Mouse (Mus musculus): ENCODE data around the gene Zbtb11. TPM values are rescaled to one million over a fixed set of nuclear protein-coding genes. Genes with fewer than 3 reads are reported as not detected.

Zbtb11 gene
- polyA plus RNA-seq (2014; fragmentation: Illumina TruSeq; extraction: RNeasy Lipid Tissue Mini Kit (QIAGEN cat#74804); ENCODE audit: low read depth, low replicate concordance) = 13.7 TPM

DNA sequence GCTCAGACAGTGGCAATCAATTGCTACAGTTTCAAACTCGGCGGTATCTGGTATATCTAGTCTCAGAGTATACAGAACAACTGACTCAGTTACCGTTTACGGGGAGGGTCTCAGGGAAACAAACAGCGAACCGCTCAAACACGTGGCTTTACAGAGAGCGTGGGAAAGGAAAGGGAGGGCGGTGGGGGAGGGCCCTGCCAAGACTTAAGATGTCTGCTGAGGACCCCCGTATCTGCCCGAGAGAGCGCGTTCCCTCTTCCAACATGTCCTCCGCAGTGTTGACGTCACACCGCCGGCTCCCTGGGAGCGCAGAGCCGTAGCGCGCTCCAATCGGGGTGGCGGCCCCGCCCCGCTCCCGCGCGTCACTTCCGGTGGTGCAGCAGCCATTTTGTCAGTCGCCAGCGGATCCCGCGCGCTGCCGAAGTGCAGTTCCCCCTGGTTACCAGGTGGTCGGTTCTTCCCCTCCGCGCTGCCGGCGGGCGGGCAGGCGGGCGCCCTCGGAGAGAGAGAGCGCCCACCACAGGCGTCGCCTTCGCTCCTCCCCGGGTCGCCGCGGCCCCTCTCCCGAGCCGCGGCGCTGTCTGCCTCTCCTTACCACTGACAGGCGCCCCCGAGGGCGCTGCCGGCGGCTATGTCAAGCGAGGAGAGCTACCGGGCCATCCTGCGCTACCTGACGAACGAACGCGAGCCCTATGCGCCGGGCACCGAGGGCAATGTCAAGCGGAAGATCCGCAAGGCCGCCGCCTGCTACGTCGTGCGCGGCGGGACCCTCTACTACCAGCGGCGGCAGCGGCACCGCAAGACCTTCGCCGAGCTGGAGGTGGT lies at the start of gene Zbtb11:
Gene Zbtb11, plus strand, starts transcription at position 453 of the 825 bp plus-strand sequence.

DNA sequence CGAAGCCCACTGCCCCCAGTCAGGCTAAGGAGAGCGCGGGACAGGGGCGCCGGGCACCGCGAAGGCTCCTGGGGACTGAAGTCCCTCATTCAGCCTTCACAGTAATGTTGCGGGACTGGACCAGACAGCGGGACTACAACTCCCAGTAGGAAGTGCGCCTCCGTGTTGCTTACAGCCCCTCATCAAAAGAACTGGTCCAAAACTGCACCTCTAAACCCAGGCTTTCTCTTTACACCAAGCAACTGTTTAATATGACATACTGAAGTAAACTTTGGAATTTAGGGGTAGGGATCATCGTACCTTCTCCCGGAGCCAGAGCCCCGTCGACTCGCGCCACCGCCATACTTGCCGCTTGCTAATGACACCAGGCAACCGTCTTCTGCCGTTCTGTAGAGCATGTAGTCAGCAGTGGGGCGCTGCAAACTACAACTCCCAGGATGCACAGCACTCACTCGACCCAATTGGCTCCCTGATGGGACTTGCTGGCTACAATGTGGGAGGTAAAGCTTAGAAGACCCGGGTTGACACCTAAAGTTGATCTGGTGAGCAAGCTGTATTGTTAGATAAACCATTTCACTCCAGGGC lies 39.1 kb upstream of the Zbtb11 start, which contains the start of gene Cep97:
Gene Cep97, minus strand, starts transcription at position 403 of the 585 bp plus-strand sequence.

DNA sequence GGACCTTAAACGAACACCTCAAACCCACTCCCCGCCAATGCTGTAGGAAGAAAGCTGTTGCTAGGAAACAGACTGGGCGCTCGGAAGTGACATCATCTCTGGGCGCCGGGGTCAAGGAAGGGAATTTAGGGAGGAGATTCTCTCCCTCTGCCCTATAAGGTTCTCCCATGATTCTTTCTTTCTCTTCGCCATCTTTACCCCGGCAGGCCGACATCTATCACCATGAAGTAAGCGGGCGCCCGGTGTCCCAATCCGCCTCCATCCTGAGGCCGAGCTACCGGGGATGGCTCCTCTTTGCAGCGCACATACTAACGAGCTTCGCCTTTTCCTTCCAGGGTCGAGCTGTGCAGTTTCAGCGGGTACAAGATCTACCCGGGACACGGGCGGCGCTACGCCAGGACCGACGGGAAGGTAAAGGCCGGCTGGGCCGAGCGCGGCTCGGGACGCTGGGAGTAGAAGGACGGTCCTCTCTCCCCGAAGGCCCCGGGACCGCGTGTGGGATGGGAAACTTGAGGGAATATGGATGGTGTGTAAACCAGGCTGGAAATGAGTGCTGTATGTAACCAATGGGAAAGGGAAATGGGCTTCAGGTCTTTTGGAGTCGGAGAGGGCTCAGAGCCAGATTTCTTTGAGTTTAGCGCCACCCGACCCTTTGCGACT lies 7.3 kb upstream of the Zbtb11 start, which contains the start of gene Rpl24:
Gene Rpl24, plus strand, starts transcription at position 64 of the 660 bp plus-strand sequence.

DNA sequence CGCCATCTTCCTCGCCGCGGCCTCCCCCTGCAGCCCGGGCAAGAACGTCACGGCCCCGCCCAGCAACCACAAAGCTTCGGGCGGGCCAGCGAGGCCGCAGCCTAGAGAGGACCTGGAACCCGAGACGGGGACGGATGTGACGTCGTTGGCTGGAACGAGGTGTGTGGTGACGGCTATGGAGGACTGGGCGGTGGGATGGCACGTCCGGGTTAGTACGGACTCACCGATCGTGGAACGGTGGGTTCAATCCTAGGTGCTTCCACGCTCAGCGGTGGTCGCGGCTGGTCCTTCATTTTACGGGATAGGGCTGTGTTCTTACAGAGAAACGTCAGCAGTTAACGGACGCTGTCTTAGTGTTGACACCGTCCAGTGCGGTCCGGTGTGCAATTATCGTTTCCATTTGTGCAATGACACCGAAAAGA lies 56.0 kb downstream of the Zbtb11 start, which contains the start of gene Pcnp:
Gene Pcnp, minus strand, starts transcription at position 79 of the 422 bp plus-strand sequence.

DNA sequence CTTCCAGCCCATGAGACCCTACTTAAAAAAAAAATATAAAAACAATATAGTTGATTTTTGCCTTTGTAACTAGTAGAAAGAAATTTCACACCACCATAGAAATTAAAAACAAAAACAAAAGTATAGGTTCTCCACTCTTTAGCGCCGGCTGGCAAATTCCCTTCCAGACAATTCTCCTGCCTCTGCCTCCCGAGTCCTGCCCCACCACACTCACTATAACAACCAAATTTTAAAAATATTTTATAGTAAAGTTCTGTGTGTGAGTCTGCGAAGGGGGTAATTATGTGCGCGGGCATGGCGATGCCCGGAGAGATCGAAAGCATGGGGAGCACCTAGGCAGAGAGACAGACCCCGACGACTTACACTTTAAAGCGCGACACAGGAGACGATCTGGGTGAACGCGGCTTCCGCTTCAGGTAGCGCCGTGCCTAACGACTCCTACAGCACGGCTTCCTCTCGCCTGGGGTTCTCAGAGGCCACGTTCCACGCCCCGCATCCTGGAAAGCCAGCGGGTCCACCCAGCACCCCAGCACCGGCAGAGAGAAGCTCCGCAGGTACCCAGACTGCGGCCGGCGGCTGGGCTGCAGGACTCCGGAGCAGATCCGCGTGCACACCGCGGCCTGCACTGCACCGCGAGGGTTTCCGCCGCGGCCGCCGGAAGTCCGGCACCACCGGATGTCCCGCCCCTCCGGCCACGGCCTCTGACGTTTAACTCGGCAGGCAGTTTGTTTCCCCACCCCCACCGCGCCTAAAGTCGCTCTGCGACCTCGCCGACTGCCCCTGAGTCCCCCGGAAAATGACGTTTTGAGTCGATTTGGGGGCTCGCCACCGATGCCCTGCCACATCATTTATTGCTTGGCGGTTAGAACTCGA lies 63.7 kb downstream of the Zbtb11 start, which contains the start of gene Trmt10c:
Gene Trmt10c, minus strand, starts transcription at position 682 of the 873 bp plus-strand sequence.

DNA sequence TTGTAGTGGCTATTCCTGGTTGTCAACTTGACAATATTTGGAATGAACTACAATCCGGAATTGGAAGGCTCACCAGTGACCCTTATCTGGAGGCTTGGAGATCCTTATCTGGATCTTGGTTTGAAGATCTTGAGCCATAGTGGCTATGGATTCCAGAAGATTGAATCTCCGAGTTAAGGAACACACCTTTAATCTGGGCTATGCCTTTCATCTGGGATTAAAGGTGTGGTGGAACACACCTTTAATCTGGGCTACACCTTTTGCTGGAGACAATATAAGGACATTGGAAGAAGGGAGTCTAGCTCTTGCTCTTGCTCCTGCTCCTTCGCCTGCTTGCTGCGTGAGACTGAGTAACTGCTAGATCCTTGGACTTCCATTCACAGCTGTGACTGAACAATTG lies 74.4 kb downstream of the Zbtb11 start, which contains the start of gene Senp7:
Gene Senp7, plus strand, starts transcription at position 301 of the 400 bp plus-strand sequence.

Other genes with a start within 250 kb of the Zbtb11 start
- 6.5 TPM for gene Nfkbiz, start 135.0 kb upstream of the Zbtb11 start, polyA plus RNA-seq (2014; fragmentation: Illumina TruSeq; extraction: RNeasy Lipid Tissue Mini Kit (QIAGEN cat#74804); ENCODE audit: low read depth, low replicate concordance)
- 0.34 TPM for gene Nxpe3, start 78.6 kb upstream of the Zbtb11 start, polyA plus RNA-seq (2014; fragmentation: Illumina TruSeq; extraction: RNeasy Lipid Tissue Mini Kit (QIAGEN cat#74804); ENCODE audit: low read depth, low replicate concordance)
- gene Cep97, start 39.0 kb upstream of the Zbtb11 start, polyA plus RNA-seq (2014; fragmentation: Illumina TruSeq; extraction: RNeasy Lipid Tissue Mini Kit (QIAGEN cat#74804); ENCODE audit: low read depth, low replicate concordance) = 2.9 TPM
- gene Rpl24, start 7.6 kb upstream of the Zbtb11 start, polyA plus RNA-seq (2014; fragmentation: Illumina TruSeq; extraction: RNeasy Lipid Tissue Mini Kit (QIAGEN cat#74804); ENCODE audit: low read depth, low replicate concordance) = 197 TPM
- 167 TPM for gene Pcnp, start 55.9 kb downstream of the Zbtb11 start, polyA plus RNA-seq (2014; fragmentation: Illumina TruSeq; extraction: RNeasy Lipid Tissue Mini Kit (QIAGEN cat#74804); ENCODE audit: low read depth, low replicate concordance)
- gene Trmt10c, start 63.9 kb downstream of the Zbtb11 start, polyA plus RNA-seq (2014; fragmentation: Illumina TruSeq; extraction: RNeasy Lipid Tissue Mini Kit (QIAGEN cat#74804); ENCODE audit: low read depth, low replicate concordance) = 30.6 TPM
- 10.0 TPM for gene Senp7, start 74.5 kb downstream of the Zbtb11 start, polyA plus RNA-seq (2014; fragmentation: Illumina TruSeq; extraction: RNeasy Lipid Tissue Mini Kit (QIAGEN cat#74804); ENCODE audit: low read depth, low replicate concordance)
- gene Impg2, start 230.4 kb downstream of the Zbtb11 start, polyA plus RNA-seq (2014; fragmentation: Illumina TruSeq; extraction: RNeasy Lipid Tissue Mini Kit (QIAGEN cat#74804); ENCODE audit: low read depth, low replicate concordance) = 3.9 TPM